Mouse (Mus musculus): ENCODE measurements around the gene Diexf. TPM values are rescaled to one million over a fixed set of nuclear protein-coding genes. Genes with fewer than 3 reads are reported as not detected.

Diexf gene
- polyA plus RNA-seq, 1 experiment from 2014 or later = 11.1 TPM

DNA sequence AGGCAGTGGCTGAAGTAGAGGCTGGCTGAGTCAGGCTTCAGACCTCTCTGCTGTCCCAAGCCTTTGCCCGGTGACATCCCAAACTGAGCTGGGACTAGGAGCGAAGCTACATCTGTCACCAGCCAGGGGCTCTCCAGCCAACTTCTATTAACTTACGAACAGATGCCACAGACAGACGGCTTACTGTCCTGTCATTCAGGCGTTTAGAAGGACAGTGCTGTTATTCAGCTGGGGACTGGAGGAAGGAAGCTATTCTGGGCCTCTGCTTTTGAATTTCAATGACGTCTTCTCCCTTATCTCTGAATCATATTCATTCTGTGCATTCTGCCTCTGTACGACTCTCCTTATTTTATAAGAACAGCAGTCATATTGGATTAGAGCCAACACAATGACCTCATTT is 21.1 kb upstream of the Diexf start:
- H3K9me3 ChIP-seq (replicated peaks; ENCODE audit: control insufficient read depth, low read length) = no peaks in the 10 kb centered on the region
- peaks cover 21% of the 10 kb centered on the region for H3K27me3 ChIP-seq (ENCODE audit: control insufficient read depth, insufficient read depth, low read length)
- WGBS = 32% methylated on average over 7 of the region's 7 CpGs
- ATAC-seq (replicated peaks; ENCODE audit: insufficient number of reproducible peaks, low FRiP score, low TSS enrichment, low read depth) (no peak), DNase-seq (ENCODE audit: low spot score) (no peak)
- H3K27ac ChIP-seq (replicated peaks; ENCODE audit: low read depth, low read length) = no peak overlapping the region
- H3K4me2 ChIP-seq (ENCODE audit: low read depth, low read length) = no peak overlapping the region
- H3K36me3 ChIP-seq (replicated peaks; ENCODE audit: control insufficient read depth, insufficient read depth, low read depth, low read length) = no peaks in the 10 kb centered on the region
- no peak overlapping the region for H3K9ac ChIP-seq (replicated peaks; ENCODE audit: low read length)
- H3K4me1 ChIP-seq (ENCODE audit: control insufficient read depth, insufficient read depth, low read length) = peaks cover 5% of the 10 kb centered on the region; the same call in 1 of the 2 replicates
- no peak overlapping the region for H3K4me3 ChIP-seq (ENCODE audit: low read depth, low read length)

- no peak overlapping the region for H3K9ac ChIP-seq (replicated peaks; ENCODE audit: low read length)
- no peak overlapping the region for H3K4me2 ChIP-seq (ENCODE audit: low read depth, low read length)
- H3K4me3 ChIP-seq (ENCODE audit: low read depth, low read length) = no peak overlapping the region
- H3K27me3 ChIP-seq (ENCODE audit: control insufficient read depth, insufficient read depth, low read length) = peaks cover 17% of the 10 kb centered on the region
- no peaks in the 10 kb centered on the region for H3K36me3 ChIP-seq (replicated peaks; ENCODE audit: control insufficient read depth, insufficient read depth, low read depth, low read length)
- no peak for ATAC-seq (replicated peaks; ENCODE audit: insufficient number of reproducible peaks, low FRiP score, low TSS enrichment, low read depth)
- 71% methylated on average over 3 of the region's 3 CpGs for WGBS
- no peak overlapping the region for H3K27ac ChIP-seq (replicated peaks; ENCODE audit: low read depth, low read length)
- H3K9me3 ChIP-seq (replicated peaks; ENCODE audit: control insufficient read depth, low read length) = no peaks in the 10 kb centered on the region
- peaks cover 5% of the 10 kb centered on the region; the same call in 1 of the 2 replicates for H3K4me1 ChIP-seq (ENCODE audit: control insufficient read depth, insufficient read depth, low read length)
- no peak for DNase-seq (ENCODE audit: low spot score)
Observed at GRCm38 (mm10) chr1:193149231-193149630, 19.2 kb upstream of the Diexf start.

DNA sequence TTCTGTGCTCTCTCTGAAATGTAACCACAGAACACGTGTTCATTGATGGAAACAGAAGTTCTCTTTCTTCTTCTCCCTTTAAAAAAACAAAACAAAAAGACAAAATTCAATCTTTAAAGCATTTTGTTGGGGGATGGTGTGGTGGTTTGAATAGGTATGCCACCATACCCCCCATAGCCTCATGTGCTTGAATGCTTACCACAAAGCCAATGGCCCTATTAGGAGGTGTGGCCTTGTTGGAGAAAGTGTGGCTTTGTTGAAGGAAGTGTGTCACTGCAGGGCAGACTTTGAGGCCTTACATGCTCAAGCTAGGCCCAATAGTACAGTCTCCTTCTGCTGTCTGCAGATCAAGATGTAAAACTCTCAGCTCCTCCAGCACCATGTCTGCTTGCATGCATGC is 16.3 kb upstream of the Diexf start:
- ATAC-seq (replicated peaks; ENCODE audit: insufficient number of reproducible peaks, low FRiP score, low TSS enrichment, low read depth) (no peak), DNase-seq (ENCODE audit: low spot score) (no peak)
- 73% methylated on average over 1 of the region's 1 CpGs for WGBS
- Histone ChIP-seq H3K4me1 (ENCODE audit: control insufficient read depth, insufficient read depth, low read length) (0 out of 2 replicates have a peak, but pooled peaks cover 2% of the 10 kb centered on the region), H3K36me3 (replicated peaks; ENCODE audit: control insufficient read depth, insufficient read depth, low read depth, low read length) (no peaks in the 10 kb centered on the region), H3K9me3 (replicated peaks; ENCODE audit: control insufficient read depth, low read length) (no peaks in the 10 kb centered on the region), H3K27me3 (ENCODE audit: control insufficient read depth, insufficient read depth, low read length) (no peaks in the 10 kb centered on the region), H3K4me2 (ENCODE audit: low read depth, low read length) (no peak overlapping the region), H3K27ac (replicated peaks; ENCODE audit: low read depth, low read length) (no peak overlapping the region), H3K9ac (replicated peaks; ENCODE audit: low read length) (no peak overlapping the region), H3K4me3 (ENCODE audit: low read depth, low read length) (no peak overlapping the region)

GRCm38 (mm10) chr1:193145101-193145500 is 15.0 kb upstream of the Diexf start:
- WGBS = 84% methylated on average over 4 of the region's 4 CpGs
- no peaks in the 10 kb centered on the region for H3K9me3 ChIP-seq (replicated peaks; ENCODE audit: control insufficient read depth, low read length)
- H3K9ac ChIP-seq (replicated peaks; ENCODE audit: low read length) = no peak overlapping the region
- H3K4me1 ChIP-seq (ENCODE audit: control insufficient read depth, insufficient read depth, low read length) = no peaks in the 10 kb centered on the region
- H3K4me2 ChIP-seq (ENCODE audit: low read depth, low read length) = no peak overlapping the region
- no peak overlapping the region for H3K4me3 ChIP-seq (ENCODE audit: low read depth, low read length)
- H3K27ac ChIP-seq (replicated peaks; ENCODE audit: low read depth, low read length) = no peak overlapping the region
- H3K36me3 ChIP-seq (replicated peaks; ENCODE audit: control insufficient read depth, insufficient read depth, low read depth, low read length) = no peaks in the 10 kb centered on the region
- ATAC-seq (replicated peaks; ENCODE audit: insufficient number of reproducible peaks, low FRiP score, low TSS enrichment, low read depth) = no peak
- no peak for DNase-seq (ENCODE audit: low spot score)
- no peaks in the 10 kb centered on the region for H3K27me3 ChIP-seq (ENCODE audit: control insufficient read depth, insufficient read depth, low read length)

GRCm38 (mm10) chr1:193144516-193144915 is 14.4 kb upstream of the Diexf start:
- 84% methylated on average over 6 of the region's 6 CpGs for WGBS
- no peak for DNase-seq (ENCODE audit: low spot score)

GRCm38 (mm10) chr1:193142517-193143062 is 12.5 kb upstream of the Diexf start:
- H3K27me3 ChIP-seq (ENCODE audit: control insufficient read depth, insufficient read depth, low read length) = no peaks in the 10 kb centered on the region
- H3K4me2 ChIP-seq (ENCODE audit: low read depth, low read length) = no peak overlapping the region
- H3K4me1 ChIP-seq (ENCODE audit: control insufficient read depth, insufficient read depth, low read length) = no peaks in the 10 kb centered on the region
- no peaks in the 10 kb centered on the region for H3K36me3 ChIP-seq (replicated peaks; ENCODE audit: control insufficient read depth, insufficient read depth, low read depth, low read length)
- ATAC-seq (replicated peaks; ENCODE audit: insufficient number of reproducible peaks, low FRiP score, low TSS enrichment, low read depth) (no peak), DNase-seq (ENCODE audit: low spot score) (no peak)
- no peak overlapping the region for H3K4me3 ChIP-seq (ENCODE audit: low read depth, low read length)
- no peak overlapping the region for H3K9ac ChIP-seq (replicated peaks; ENCODE audit: low read length)
- H3K27ac ChIP-seq (replicated peaks; ENCODE audit: low read depth, low read length) = no peak overlapping the region
- 81% methylated on average over 8 of the region's 8 CpGs for WGBS
- no peaks in the 10 kb centered on the region for H3K9me3 ChIP-seq (replicated peaks; ENCODE audit: control insufficient read depth, low read length)

More at GRCm38 (mm10) chr1:193144516-193144915, 14.4 kb upstream of the Diexf start:
- H3K9ac ChIP-seq (replicated peaks; ENCODE audit: low read length) = no peak overlapping the region
- no peak overlapping the region for H3K4me3 ChIP-seq (ENCODE audit: low read depth, low read length)
- no peak overlapping the region for H3K4me2 ChIP-seq (ENCODE audit: low read depth, low read length)
- H3K9me3 ChIP-seq (replicated peaks; ENCODE audit: control insufficient read depth, low read length) = no peaks in the 10 kb centered on the region
- H3K4me1 ChIP-seq (ENCODE audit: control insufficient read depth, insufficient read depth, low read length) = no peaks in the 10 kb centered on the region
- H3K27me3 ChIP-seq (ENCODE audit: control insufficient read depth, insufficient read depth, low read length) = no peaks in the 10 kb centered on the region
- ATAC-seq (replicated peaks; ENCODE audit: insufficient number of reproducible peaks, low FRiP score, low TSS enrichment, low read depth) = no peak
- H3K27ac ChIP-seq (replicated peaks; ENCODE audit: low read depth, low read length) = no peak overlapping the region
- no peaks in the 10 kb centered on the region for H3K36me3 ChIP-seq (replicated peaks; ENCODE audit: control insufficient read depth, insufficient read depth, low read depth, low read length)

- no peak overlapping the region for H3K9ac ChIP-seq (replicated peaks; ENCODE audit: low read length)
- DNase-seq (ENCODE audit: low spot score) = peak; percentile 42
- WGBS = 69% methylated on average over 7 of the region's 7 CpGs
- H3K27me3 ChIP-seq (ENCODE audit: control insufficient read depth, insufficient read depth, low read length) = no peaks in the 10 kb centered on the region
- no peaks in the 10 kb centered on the region for H3K36me3 ChIP-seq (replicated peaks; ENCODE audit: control insufficient read depth, insufficient read depth, low read depth, low read length)
- no peak overlapping the region; the same call in 1 of the 2 replicates for H3K27ac ChIP-seq (replicated peaks; ENCODE audit: low read depth, low read length)
- ATAC-seq (replicated peaks; ENCODE audit: insufficient number of reproducible peaks, low FRiP score, low TSS enrichment, low read depth) = no peak
- no peaks in the 10 kb centered on the region for H3K9me3 ChIP-seq (replicated peaks; ENCODE audit: control insufficient read depth, low read length)
- H3K4me1 ChIP-seq (ENCODE audit: control insufficient read depth, insufficient read depth, low read length) = no peaks in the 10 kb centered on the region
- H3K4me3 ChIP-seq (ENCODE audit: low read depth, low read length) = no peak overlapping the region
- H3K4me2 ChIP-seq (ENCODE audit: low read depth, low read length) = no peak overlapping the region
Observed at GRCm38 (mm10) chr1:193141118-193141517, 11.0 kb upstream of the Diexf start.

DNA sequence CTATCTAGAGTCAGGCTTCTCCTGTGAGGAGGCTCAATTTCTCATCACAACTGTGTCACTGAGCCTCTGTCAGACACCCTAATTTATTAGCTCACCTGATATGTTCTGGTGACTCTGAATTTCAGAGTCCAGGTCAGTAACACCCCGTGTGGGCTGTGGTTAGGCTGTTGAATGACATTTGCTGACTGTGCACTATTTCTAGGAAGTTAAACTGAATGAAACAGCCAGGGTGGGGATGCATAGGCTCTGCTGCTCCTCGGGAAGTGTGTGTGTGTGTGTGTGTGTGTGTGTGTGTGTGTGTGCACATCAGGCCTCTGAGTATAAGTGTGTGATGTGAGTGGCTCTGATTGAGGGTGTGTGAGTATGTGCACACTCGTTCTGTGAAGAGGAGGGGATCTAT is 8.6 kb upstream of the Diexf start:
- Histone ChIP-seq H3K9me3 (replicated peaks; ENCODE audit: control insufficient read depth, low read length) (no peaks in the 10 kb centered on the region), H3K4me1 (ENCODE audit: control insufficient read depth, insufficient read depth, low read length) (no peaks in the 10 kb centered on the region), H3K27ac (replicated peaks; ENCODE audit: low read depth, low read length) (no peak overlapping the region), H3K4me2 (ENCODE audit: low read depth, low read length) (no peak overlapping the region), H3K9ac (replicated peaks; ENCODE audit: low read length) (no peak overlapping the region), H3K4me3 (ENCODE audit: low read depth, low read length) (no peak overlapping the region), H3K36me3 (replicated peaks; ENCODE audit: control insufficient read depth, insufficient read depth, low read depth, low read length) (no peaks in the 10 kb centered on the region), H3K27me3 (ENCODE audit: control insufficient read depth, insufficient read depth, low read length) (no peaks in the 10 kb centered on the region)
- DNase-seq (ENCODE audit: low spot score) (no peak), ATAC-seq (replicated peaks; ENCODE audit: insufficient number of reproducible peaks, low FRiP score, low TSS enrichment, low read depth) (no peak)
- WGBS = 62% methylated on average over 3 of the region's 3 CpGs
